Mouse (Mus musculus): Measurements from ENCODE around the gene Ccl24.

GRCm38 (mm10) chr5:135567556-135568265, 5.1 kb downstream of the Ccl24 start:
- TF ChIP-seq CTCF (IDR thresholded peaks at IDR 0.05; ENCODE audit: low read depth), result no peak
- TF ChIP-seq EP300 (IDR thresholded peaks at IDR 0.05; ENCODE audit: low read depth), result no peak
